Mouse (Mus musculus): ENCODE data around the gene Fkbp6. TPM values are rescaled to one million over a fixed set of nuclear protein-coding genes. Genes with fewer than 3 reads are reported as not detected.

Fkbp6 gene
- polyA plus RNA-seq, 1 experiment from 2014 or later: not detected

- Histone ChIP-seq H3K4me2 (no peak overlapping the region), H3K9me3 (no peaks in the 10 kb centered on the region), H3K36me3 (replicated peaks) (no peaks in the 10 kb centered on the region), H3K4me3 (no peak overlapping the region), H3K9ac (no peak overlapping the region), H3K27ac (no peak overlapping the region), H3K27me3 (replicated peaks) (no peaks in the 10 kb centered on the region), H3K4me1 (no peaks in the 10 kb centered on the region)
- no peak for ATAC-seq (replicated peaks)
- WGBS: 42% methylated on average over 3 of the region's 3 CpGs
These were observed 47.9 kb downstream of the Fkbp6 start for GRCm38 (mm10) chr5:135301916-135302315.

GRCm38 (mm10) chr5:135292001-135292400, 57.8 kb downstream of the Fkbp6 start:
- Histone ChIP-seq H3K9me3 (no peaks in the 10 kb centered on the region), H3K27me3 (replicated peaks) (no peaks in the 10 kb centered on the region), H3K9ac (no peak overlapping the region), H3K4me1 (no peaks in the 10 kb centered on the region), H3K27ac (no peak overlapping the region), H3K36me3 (replicated peaks) (no peaks in the 10 kb centered on the region), H3K4me2 (no peak overlapping the region), H3K4me3 (no peak overlapping the region)
- ATAC-seq (replicated peaks): no peak
- WGBS: 88% methylated on average over 2 of the region's 2 CpGs

- 51% methylated on average over 4 of the region's 4 CpGs for WGBS
- Histone ChIP-seq H3K27ac (no peak overlapping the region), H3K4me1 (no peaks in the 10 kb centered on the region), H3K27me3 (replicated peaks) (no peaks in the 10 kb centered on the region), H3K4me2 (no peak overlapping the region), H3K4me3 (no peak overlapping the region), H3K9ac (no peak overlapping the region), H3K36me3 (replicated peaks) (no peaks in the 10 kb centered on the region), H3K9me3 (no peaks in the 10 kb centered on the region)
- ATAC-seq (replicated peaks): no peak
These were observed 58.7 kb downstream of the Fkbp6 start for GRCm38 (mm10) chr5:135291193-135291592.

- Histone ChIP-seq H3K27me3 (replicated peaks) (no peaks in the 10 kb centered on the region), H3K9ac (no peak overlapping the region), H3K27ac (no peak overlapping the region), H3K9me3 (no peaks in the 10 kb centered on the region), H3K36me3 (replicated peaks) (no peaks in the 10 kb centered on the region), H3K4me1 (no peaks in the 10 kb centered on the region), H3K4me3 (no peak overlapping the region), H3K4me2 (no peak overlapping the region)
- no peak for ATAC-seq (replicated peaks)
- WGBS: 85% methylated on average over 6 of the region's 6 CpGs
These were observed 59.1 kb downstream of the Fkbp6 start for GRCm38 (mm10) chr5:135290703-135291102.

GRCm38 (mm10) chr5:135286926-135287325, 62.9 kb downstream of the Fkbp6 start:
- Histone ChIP-seq H3K27ac (no peak overlapping the region), H3K4me1 (no peaks in the 10 kb centered on the region), H3K36me3 (replicated peaks) (no peaks in the 10 kb centered on the region), H3K4me3 (no peak overlapping the region), H3K9me3 (no peaks in the 10 kb centered on the region), H3K27me3 (replicated peaks) (no peaks in the 10 kb centered on the region), H3K9ac (no peak overlapping the region), H3K4me2 (no peak overlapping the region)
- no peak for ATAC-seq (replicated peaks)
- 82% methylated on average over 5 of the region's 5 CpGs for WGBS

GRCm38 (mm10) chr5:135286185-135286584, 63.7 kb downstream of the Fkbp6 start:
- H3K27ac ChIP-seq: no peak overlapping the region
- H3K27me3 ChIP-seq (replicated peaks): no peaks in the 10 kb centered on the region
- H3K9me3 ChIP-seq: no peaks in the 10 kb centered on the region
- 0% methylated on average over 6 of the region's 6 CpGs for WGBS
- no peak overlapping the region for H3K9ac ChIP-seq
- H3K4me1 ChIP-seq: no peaks in the 10 kb centered on the region
- peak; percentile 54 for ATAC-seq (replicated peaks)
- H3K4me3 ChIP-seq: no peak overlapping the region
- H3K36me3 ChIP-seq (replicated peaks): no peaks in the 10 kb centered on the region
- H3K4me2 ChIP-seq: no peak overlapping the region

GRCm38 (mm10) chr5:135285211-135285610, 64.6 kb downstream of the Fkbp6 start:
- Histone ChIP-seq H3K4me1 (no peaks in the 10 kb centered on the region), H3K36me3 (replicated peaks) (no peaks in the 10 kb centered on the region), H3K9ac (no peak overlapping the region), H3K27me3 (replicated peaks) (no peaks in the 10 kb centered on the region), H3K27ac (no peak overlapping the region), H3K4me3 (no peak overlapping the region), H3K4me2 (no peak overlapping the region), H3K9me3 (no peaks in the 10 kb centered on the region)
- ATAC-seq (replicated peaks): no peak
- 50% methylated on average over 3 of the region's 3 CpGs for WGBS

- Histone ChIP-seq H3K4me3 (no peak overlapping the region), H3K9ac (no peak overlapping the region), H3K4me2 (no peak overlapping the region), H3K27ac (no peak overlapping the region), H3K27me3 (replicated peaks) (0 out of 2 replicates have a peak, but pooled peaks cover 3% of the 10 kb centered on the region), H3K4me1 (peaks cover 6% of the 10 kb centered on the region; the same call in 1 of the 2 replicates), H3K36me3 (replicated peaks) (no peaks in the 10 kb centered on the region), H3K9me3 (no peaks in the 10 kb centered on the region)
- WGBS: 81% methylated on average over 9 of the region's 9 CpGs
- ATAC-seq (replicated peaks): no peak
These were observed 69.6 kb downstream of the Fkbp6 start for GRCm38 (mm10) chr5:135280226-135280625.

GRCm38 (mm10) chr5:135276597-135276996, 73.2 kb downstream of the Fkbp6 start:
- Histone ChIP-seq H3K36me3 (replicated peaks) (no peaks in the 10 kb centered on the region), H3K4me3 (no peak overlapping the region; the same call in 1 of the 2 replicates), H3K27me3 (replicated peaks) (0 out of 2 replicates have a peak, but pooled peaks cover 3% of the 10 kb centered on the region), H3K9me3 (no peaks in the 10 kb centered on the region), H3K4me1 (peaks cover 21% of the 10 kb centered on the region), H3K27ac (no peak overlapping the region), H3K9ac (no peak overlapping the region), H3K4me2 (peak overlapping the region; percentile 28)
- WGBS: 6% methylated on average over 36 of the region's 36 CpGs
- ATAC-seq (replicated peaks): no peak

GRCm38 (mm10) chr5:135274663-135275396, 75.0 kb downstream of the Fkbp6 start:
- 0 out of 2 replicates have a peak, but pooled peaks have one; percentile 30 for ATAC-seq (replicated peaks)
- peak overlapping the region; percentile 53 for H3K27ac ChIP-seq
- H3K4me1 ChIP-seq: peaks cover 21% of the 10 kb centered on the region
- H3K4me3 ChIP-seq: no peak overlapping the region
- H3K9me3 ChIP-seq: no peaks in the 10 kb centered on the region
- H3K36me3 ChIP-seq (replicated peaks): no peaks in the 10 kb centered on the region
- 0 out of 2 replicates have a peak, but pooled peaks cover 3% of the 10 kb centered on the region for H3K27me3 ChIP-seq (replicated peaks)
- peak overlapping the region; percentile 31; the same call in 1 of the 2 replicates for H3K4me2 ChIP-seq
- 13% methylated on average over 15 of the region's 15 CpGs for WGBS
- no peak overlapping the region for H3K9ac ChIP-seq

- Histone ChIP-seq H3K36me3 (replicated peaks) (no peaks in the 10 kb centered on the region), H3K4me2 (no peak overlapping the region), H3K9me3 (no peaks in the 10 kb centered on the region), H3K27me3 (replicated peaks) (0 out of 2 replicates have a peak, but pooled peaks cover 3% of the 10 kb centered on the region), H3K9ac (no peak overlapping the region), H3K4me1 (peaks cover 19% of the 10 kb centered on the region), H3K4me3 (no peak overlapping the region), H3K27ac (peak overlapping the region; percentile 36; the same call in 1 of the 2 replicates)
- 39% methylated on average over 12 of the region's 12 CpGs for WGBS
- ATAC-seq (replicated peaks): peak; percentile 67
These were observed 78.2 kb downstream of the Fkbp6 start for GRCm38 (mm10) chr5:135271563-135272165.

GRCm38 (mm10) chr5:135270361-135270760, 79.5 kb downstream of the Fkbp6 start:
- H3K4me1 ChIP-seq: peaks cover 15% of the 10 kb centered on the region
- no peak for ATAC-seq (replicated peaks)
- no peak overlapping the region for H3K4me3 ChIP-seq
- no peaks in the 10 kb centered on the region for H3K36me3 ChIP-seq (replicated peaks)
- H3K27ac ChIP-seq: no peak overlapping the region
- no peak overlapping the region for H3K9ac ChIP-seq
- H3K9me3 ChIP-seq: no peaks in the 10 kb centered on the region
- no peaks in the 10 kb centered on the region for H3K27me3 ChIP-seq (replicated peaks)
- WGBS: 89% methylated on average over 4 of the region's 4 CpGs
- no peak overlapping the region for H3K4me2 ChIP-seq
